Mouse (Mus musculus): Measurements from ENCODE around the gene Rnf223.

- TF ChIP-seq POLR2A (IDR thresholded peaks at IDR 0.05; ENCODE audit: low read depth, low read length), result no peak
- TF ChIP-seq CTCF (IDR thresholded peaks at IDR 0.05; ENCODE audit: extremely low read depth, insufficient read length, insufficient replicate concordance, low read depth, low read length), result no peak
These were observed 38.3 kb downstream of the Rnf223 start for GRCm38 (mm10) chr4:156168611-156169010.
